Mouse (Mus musculus): Measurements from ENCODE around the gene Ubr4.
A peak's percentile ranks its signal among the peaks of the same experiment; 100 is the strongest.
"Not testable (repeated sequence)": the region's sequence is repeated elsewhere in the genome, so short reads cannot be mapped to it uniquely, and the experiment has no call there.

Ubr4 gene

DNA sequence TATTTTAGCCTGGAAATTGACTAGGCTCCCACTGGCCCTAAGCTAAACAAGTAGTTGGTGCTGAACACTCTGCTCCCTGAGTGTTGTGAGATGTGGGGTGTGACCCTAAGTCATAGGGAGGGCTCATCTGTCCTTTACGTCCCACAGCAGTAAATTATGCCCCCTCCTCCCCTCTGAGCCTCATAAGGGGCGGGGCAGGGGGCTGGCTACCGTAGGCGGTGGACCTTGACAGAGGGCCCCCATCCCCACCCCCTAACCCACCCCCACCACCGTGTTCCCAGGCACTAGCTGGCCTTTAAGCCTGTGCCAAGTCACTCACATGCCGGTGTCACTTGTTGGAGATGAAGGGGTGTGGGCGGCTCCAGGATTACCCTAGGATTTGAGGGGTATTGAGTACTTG lies 132.1 kb downstream of the Ubr4 start:
- no peak for DNase-seq (ENCODE audit: low read depth)

DNA sequence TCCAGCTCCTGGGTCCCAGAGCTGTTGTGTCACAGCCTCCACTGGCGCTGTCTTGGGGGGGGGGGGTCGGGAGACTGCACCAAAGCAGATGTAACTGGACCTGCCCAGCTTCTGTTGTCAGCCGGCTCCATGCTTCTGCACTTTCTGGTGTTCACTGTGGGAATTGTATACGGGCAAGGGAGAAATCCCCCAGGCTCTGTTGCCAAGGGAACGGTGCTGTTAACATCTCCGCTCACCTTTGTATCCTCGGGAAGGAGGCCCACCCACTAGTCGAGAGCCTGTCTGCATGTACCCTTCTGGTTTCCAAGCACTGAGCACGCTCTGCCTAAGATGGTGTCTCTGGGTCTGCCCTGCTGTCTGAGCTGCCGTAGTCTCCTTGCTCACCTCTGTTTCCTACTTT lies 134.7 kb downstream of the Ubr4 start:
- no peak for DNase-seq (ENCODE audit: low read depth)

DNA sequence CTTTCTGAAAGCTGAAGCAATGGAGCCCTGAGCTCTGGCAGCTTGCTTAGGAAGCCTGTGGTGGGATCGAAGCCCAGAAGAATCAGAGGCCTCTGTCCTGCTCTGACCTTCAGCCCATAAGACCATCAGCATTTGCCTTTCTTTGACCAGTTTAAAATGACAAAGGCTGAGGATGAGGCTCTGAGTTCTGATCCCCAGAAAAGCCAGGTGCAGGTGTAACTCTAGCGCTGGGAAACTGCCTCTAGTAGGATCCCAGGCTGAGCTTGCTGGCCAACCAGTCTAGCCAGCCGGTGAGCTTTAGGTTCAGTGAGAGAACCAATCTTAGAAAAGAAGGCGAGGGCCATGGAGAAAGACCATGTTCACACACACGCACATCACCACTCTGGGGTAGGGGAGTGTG lies 135.9 kb downstream of the Ubr4 start:
- DNase-seq (ENCODE audit: low read depth): no peak

DNA sequence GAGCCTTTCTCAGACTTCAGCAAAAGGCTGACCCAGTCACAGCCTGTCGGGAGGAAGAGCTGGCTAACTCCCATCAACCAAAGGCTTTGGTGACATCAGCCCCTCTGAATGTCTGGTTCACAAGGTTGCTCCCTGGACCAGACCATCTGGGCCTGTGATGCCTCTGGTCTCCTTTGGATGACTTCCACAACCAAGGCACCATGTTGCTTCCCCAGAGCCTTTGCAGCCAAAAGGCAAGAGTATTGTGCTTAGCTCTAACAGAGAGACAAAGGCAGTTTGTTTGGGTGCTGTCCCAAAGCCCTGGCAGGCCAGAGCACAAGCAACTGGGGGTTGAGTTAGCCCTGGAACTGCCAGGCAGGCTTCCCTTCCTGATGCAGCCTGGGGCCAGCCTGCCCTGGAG lies 137.5 kb downstream of the Ubr4 start:
- DNase-seq (ENCODE audit: low read depth): peak; percentile 15

DNA sequence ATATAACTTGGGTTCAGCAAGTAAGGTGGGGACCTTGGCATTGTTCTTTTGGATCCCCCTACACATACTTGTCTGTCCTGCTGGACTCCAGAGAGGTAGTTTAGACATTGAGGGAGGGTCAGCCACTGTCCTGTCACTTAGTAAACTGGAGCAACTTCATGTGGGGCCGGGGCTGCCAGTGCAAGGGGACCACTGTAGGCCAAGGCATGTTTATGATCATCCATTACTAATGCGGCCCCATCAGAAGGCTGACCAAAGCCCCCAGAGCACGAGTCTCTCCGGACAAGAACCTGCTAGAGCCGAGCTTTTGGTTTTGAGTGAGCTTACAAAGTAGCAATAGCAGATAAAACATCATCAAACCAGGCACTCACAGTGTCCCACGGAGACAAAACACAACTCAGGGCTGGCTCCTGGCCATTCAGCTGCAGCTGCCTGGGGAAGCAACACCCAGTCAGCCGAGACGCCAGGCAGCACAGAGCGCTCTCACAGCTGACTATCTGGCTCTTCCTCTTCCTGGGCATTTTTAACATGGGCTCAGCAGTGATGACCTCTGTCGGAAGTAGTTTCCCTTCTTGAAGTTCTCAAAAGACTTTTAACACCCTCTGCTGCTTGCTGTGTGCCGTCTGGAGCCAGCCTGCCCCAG lies 138.1 kb downstream of the Ubr4 start:
- DNase-seq (ENCODE audit: low read depth): no peak

DNA sequence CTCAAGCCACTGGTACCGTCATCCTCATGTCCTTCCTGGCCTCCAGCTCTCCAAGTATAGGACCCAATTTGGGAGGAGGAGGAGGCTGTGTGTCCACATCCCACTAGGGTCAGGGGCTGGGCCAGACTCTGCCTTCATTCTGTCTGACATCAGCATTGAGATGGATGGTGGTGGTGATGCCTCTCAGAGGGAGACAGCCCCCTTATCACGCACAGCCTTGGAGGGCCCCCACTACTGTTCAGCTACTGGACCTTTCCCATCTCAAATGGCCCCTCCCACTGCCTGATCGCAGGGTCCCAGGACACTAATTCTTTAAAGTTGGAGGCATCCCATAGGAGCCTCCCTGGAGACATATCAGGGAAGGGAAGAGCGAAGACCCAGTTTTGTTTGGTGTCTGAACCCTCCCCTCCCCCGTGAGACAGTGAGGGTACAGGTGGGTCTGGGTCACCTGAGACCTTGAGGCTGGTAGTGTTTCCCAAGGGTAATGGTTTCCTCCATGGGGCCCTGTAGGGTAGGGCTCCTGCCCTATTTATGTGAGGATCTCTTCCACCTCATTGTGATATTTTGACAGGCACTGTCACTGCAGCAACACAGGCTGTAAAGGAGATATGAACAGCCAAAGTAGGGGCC lies 139.2 kb downstream of the Ubr4 start:
- no peak for DNase-seq (ENCODE audit: low read depth)

DNA sequence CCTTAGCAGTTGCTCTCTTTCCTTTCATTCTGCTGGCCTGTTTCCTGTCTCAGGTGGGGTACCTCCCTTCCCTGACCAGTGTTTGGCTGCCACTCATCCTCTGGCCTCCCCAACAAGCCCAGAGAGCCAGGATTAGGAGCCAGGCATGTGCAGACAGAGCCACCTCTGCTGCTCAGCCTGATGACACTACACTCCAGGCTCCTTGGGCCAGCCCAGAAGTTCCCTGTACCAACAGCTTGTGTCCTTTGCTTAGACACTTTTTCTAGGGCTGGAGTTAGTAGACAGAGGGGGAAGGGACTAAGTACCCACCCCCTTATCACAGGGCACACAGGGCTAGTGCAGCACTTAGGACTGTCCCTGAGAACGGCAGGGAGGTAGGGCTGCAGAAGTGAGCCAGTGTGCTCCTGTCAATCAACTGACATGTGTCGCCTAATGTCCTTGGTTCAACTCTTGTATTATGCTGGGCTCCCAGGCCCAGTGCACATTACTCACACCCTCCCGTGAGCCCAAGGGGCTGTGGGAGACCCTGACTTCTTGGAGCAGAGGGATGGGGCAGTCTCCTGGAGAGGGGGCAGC lies 139.9 kb downstream of the Ubr4 start:
- DNase-seq (ENCODE audit: low read depth): no peak

DNA sequence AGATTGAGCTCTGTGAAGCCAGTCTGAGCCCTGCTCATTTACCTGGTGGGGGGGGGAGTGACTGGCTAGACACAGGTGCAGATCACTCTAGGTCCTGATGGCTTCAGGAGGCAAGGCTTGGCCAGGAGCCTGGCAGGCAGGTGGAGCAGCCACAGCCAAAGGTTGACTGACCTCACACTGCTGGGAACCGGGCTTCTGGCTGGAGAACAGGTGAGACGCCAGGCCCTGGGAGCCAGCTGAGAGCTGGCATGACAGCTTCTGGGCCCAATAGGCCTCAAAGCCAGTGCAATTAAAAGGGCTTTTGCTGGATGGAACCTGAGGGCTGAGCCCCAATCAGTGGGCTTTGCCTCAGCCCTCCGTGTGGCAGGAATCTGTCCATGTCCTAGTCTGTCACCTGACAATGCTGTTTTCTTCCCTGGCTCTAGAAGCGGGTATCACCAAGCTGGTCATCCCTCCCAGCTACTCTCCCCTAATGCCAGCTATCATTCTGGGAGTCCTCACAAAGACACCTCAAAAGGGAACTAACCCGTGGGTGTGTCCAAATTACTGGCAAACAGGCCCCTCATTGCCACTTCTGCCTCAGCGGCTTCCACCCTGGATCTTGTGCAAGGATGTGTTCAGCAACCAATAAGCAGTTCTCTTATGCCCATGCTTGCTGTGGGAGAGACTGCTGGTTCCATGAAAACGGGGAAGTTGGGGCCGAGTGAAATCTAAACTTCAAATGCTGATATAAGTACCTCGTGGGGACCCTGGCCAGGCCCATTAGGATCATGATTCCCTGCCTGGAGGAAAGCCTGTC lies 141.0 kb downstream of the Ubr4 start:
- no peak for DNase-seq (ENCODE audit: low read depth)

DNA sequence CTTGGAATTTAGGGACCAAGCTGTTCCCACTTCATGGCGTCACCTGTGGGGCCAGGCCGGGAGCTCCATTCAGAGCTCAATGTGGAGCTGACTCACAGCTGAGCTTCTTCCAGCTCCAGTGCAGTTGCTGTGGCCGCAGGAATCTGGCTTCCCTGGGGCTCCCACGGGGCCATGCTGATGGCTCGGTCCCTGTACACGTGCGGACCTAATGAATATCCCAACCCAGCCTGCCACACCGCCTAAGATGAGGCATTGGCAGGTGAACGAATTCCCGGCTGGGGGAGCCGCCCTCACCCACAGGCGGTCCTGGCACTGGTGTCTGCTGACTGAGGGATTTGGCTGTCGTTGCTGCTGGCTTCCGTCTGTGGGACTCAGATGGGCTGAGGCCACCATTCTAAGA lies 148.4 kb downstream of the Ubr4 start:
- peak; percentile 71 for DNase-seq (ENCODE audit: low read depth)

DNA sequence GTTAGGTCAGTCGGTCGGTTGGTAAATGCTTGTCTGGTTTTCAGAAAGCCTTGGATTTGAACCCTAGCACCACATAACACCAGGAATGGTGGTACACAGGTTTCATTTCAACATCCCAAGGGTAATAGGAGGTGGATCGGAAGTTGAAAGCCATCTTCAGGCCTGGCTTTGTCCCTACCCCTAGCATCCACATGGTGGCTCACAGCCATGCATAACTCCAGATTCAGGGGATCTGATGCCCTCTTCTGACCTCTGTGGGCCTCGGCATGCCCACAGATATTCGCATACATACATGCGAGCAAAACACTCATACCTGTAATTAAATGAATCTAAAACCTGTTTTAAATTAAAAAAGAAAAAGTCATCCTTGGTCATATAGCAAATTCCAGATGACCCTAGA lies 149.3 kb downstream of the Ubr4 start:
- DNase-seq (ENCODE audit: low read depth): no peak

DNA sequence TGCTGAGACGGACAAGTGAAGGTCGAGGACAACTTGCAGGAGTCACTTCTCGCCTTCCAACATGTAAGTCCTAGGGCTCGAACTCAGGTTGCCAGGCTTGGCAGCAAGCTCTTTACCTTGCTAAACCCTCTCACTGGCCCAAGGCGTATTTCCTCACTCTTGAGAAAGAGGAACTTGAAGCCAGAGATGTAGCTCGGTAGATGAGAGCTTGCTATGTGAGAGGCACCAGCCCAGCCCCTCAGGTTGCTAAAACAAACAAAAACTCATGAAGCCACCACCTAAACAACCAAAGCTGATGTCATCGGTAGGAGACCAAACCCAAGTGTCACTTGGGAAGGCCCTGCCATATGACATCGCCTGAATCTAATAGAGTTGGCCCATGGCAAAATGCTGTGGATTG lies 151.5 kb downstream of the Ubr4 start:
- DNase-seq (ENCODE audit: low read depth): no peak

DNA sequence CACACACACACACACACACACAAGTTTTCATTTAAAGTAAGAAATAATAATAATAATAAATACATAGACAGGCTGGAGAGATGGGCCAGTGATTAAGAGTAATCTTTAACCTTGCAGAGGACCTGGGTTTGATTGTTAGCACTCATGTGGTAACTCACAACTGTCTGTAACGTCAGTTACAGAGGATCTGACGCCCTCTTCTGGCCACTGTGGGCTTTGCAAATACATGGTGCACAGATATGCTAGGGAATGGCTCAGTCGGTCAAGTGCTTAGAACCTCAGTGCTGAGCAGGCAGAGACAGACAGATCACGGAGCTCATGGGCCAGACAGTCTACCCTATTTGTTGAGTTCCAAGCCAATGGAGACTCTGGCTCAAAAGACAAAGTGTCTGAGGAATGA lies 153.3 kb downstream of the Ubr4 start:
- DNase-seq (ENCODE audit: low read depth): no peak

DNA sequence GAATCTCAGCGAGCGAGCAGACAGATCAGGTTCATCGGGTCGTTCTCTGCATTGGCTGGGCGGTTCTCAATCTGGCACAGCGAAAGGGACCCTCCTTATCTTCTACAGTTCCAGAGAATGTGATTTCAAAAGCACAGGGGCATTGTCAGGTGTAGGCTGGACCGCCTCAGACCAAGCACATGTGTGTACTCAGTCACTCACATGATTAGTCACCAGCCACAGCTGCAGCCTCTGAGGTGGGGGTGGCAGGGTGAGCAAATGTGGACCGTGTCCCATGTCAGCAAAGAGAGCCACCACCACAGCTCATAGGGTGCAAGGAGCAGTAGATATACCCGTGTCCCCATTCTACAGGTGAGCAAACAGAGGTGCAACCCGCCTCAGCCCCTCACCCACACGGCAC lies 154.3 kb downstream of the Ubr4 start:
- no peak for DNase-seq (ENCODE audit: low read depth)

DNA sequence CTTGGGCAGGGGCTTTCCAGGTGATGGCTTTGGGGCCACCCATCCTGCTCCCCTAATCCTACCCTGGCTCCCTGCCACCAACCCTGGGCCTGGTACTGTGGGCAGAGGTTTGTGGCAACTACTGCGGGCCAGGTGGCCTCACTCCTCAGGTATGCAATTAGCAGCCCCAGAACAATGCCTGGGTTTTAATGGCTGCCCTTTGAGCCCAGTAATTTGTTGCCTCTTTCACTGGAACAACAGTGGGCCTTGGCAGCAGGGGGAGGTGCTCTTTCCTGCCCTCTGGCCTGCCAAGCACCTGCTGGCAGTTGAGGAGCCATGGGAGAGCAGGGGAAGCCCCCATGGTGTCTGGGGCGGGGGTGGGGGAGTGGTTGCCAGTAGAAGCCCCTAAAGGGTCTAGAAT lies 156.7 kb downstream of the Ubr4 start:
- DNase-seq (ENCODE audit: low read depth): no peak

DNA sequence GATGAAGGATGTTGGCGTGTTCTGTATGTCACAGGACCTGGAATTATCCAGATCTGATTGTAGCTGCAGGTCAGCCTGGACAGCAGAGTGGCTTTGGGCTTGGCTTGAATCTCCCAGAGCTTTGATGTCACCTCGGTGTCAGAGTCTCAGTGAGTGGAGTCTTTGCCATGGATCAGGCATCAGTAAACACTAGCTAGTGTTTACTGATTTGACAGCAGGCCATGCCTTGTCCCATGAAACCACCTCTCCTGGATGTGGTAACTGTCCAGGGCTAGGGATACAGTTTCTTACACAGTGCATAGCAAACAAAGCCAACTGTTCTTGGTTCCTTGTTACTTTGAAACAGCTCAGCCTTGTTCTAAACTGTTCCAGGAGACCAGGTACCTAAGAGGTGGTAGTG lies 159.1 kb downstream of the Ubr4 start:
- no peak for DNase-seq (ENCODE audit: low read depth)

DNA sequence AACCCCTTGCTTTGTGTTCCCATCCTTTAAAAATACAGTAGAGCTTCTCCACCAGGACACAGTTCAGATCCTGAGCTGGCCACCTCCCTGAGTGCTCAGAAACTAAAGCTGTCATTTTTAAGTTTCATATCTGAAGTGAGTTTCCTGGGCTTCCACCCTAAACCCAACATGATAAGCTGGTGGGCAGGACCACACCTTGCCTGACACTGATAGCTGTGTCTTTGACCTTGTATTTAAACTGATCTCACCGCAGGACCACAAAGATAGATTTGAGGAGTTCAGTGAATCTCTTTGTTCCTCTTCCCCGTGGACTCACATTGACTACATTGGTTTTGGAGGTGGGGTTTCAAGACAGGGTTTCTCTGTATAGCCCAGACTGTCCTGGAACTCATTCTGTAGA lies 160.6 kb downstream of the Ubr4 start:
- no peak for DNase-seq (ENCODE audit: low read depth)

DNA sequence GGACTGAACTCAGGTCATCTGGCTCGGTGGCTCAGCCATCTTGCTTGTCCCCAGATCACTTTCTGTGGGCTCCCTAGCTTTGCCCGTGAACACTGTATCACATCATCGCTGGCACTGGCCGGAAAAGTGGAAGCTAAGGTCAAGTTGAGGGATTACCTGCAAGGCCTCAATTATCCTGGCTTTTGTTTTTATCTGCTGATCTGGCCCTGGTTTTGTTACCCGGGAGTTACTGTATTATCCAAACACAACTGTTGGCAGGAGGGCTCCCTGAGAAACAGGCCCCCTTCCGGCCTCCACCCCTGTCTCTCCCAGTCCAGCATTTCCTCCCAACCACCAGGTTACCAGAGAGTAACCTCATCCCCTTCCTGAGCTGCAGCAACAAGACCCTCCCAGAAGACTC lies 166.8 kb downstream of the Ubr4 start:
- no peak for DNase-seq (ENCODE audit: low read depth)

DNA sequence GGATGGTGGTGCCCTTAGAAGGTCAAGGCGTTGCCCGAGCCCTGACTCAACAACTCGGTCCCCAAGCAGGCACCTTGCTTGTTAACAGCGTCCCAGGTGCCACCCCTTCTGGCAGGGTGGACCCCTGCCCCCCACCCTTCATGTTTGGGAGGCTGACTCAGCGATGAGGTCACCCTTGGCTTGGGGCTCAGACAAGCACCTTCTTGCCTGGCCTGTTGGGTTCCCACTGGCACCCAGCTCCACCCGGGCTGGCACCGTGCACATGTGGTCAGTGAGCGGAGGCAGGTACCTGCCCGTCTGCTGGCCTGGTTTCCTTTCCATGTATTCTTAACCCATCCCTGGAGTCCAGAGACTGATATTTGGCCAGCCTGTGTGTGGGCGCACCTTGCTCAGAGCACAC lies 169.5 kb downstream of the Ubr4 start:
- no peak for DNase-seq (ENCODE audit: low read depth)

DNA sequence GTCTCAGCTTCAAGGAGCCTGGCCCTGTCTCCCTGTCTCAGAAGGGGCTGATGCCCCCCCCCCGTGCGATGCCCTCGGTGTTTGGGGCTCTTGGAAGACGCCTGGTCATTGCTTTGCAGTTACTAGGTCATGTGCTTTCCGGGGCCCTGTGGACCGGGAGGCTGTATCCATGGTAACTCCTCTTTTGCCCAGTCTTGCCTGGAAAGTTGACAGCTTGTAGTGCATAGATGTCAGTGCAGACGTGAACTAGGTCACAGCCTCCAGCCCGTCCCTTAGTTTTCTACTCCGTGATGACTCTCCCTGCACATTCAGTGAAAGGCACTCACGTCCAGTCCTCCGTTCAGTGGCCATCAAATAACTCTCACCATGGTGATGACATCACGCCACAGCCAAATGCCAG lies 174.1 kb downstream of the Ubr4 start:
- DNase-seq (ENCODE audit: low read depth): no peak

DNA sequence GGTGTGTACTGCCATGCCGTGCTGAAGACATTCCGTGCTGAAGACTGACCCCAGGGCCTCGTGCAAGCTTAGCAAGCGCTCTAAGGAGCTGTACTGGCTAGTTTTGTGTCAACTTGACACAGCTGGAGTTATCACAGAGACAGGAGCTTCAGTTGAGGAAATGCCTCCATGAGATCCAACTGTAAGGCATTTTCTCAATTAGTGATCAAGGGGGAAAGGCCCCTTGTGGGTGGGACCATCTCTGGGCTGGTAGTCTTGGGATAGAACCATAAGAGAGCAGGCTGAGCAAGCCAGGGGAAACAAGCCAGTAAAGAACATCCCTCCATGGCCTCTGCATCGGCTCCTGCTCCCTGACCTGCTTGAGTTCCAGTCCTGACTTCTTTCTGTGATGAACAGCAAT lies 177.8 kb downstream of the Ubr4 start, which contains the start of gene Iffo2:
Gene Iffo2 (plus strand): TSS at position 301 of the 400 bp plus-strand sequence.
- DNase-seq (ENCODE audit: low read depth): not testable (repeated sequence)

DNA sequence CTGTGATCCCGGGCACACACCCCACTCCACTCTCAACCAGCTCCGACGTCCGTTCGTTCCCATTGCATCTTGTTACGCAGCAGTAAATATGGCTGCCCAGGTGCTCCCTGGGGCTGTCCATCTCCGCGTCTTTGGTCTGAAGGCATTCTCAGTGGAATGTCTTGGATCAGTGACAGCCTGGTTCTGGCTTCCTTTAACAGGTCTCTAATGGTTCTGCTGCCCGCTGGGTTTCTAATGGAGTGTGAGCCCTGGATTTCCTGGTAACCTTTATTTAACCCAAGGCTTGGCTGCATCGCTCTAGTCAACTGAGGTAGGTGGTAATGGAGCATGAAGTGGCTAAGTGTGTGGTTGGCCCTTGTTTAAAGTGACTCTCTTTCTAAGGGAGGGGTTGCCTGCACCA lies 179.7 kb downstream of the Ubr4 start:
- no peak for DNase-seq (ENCODE audit: low read depth)

DNA sequence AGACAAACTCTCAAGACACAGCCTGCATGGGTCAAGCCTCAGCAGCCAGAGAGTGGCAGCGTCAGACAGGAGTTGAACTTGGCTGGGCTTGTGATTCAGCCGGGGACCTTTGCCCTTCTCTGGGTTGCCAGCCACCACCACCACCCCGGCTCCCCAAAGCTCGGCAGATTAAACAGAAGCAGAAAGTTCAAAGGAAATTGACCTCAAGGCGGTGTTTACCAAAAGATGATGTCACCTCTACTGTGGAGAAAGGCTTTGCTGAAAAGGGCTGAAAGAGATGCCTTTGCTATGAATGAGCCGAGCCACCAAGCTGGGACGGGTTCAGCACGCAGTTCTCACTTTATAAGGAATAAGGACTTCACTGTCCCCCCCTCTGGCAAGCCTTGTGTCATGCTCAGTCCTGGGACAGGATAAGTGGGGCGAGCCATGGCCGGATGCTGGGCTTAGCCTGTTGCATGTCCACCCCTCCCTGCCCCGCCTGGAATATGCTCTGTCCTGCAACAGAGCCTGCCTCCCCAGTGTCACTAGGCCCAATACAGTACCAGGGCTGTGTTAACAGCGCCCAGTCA lies 182.8 kb downstream of the Ubr4 start:
- DNase-seq (ENCODE audit: low read depth): peak; percentile 66

DNA sequence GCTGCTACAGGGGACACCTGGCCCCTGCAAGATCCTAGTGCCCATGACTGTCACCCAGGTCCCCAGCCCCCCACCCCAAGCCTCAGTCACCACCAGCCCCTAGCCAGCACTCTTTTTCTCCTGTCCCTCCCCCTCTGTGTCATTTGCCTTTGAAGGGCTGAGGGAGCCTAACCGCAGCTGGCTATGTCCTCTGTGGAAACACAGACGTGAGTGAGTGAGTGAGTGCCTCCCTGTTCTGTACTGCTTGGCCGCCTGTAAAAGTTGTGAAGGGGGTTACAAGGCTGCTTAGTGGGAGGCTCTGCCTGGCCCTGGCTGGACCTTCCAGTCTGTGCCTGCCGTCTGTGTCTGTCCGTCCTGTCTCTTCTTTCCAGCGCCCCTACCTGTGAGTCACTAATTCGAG lies 183.3 kb downstream of the Ubr4 start:
- no peak for DNase-seq (ENCODE audit: low read depth)

Measured in fibroblast of lung, adult 2 months (primary cell).